Mouse (Mus musculus) cerebellum, adult 11 months (tissue): ENCODE results near the gene Cdhr1.

Experiments
- DNase-seq: peaks from one replicate; pipeline ENCODE4 v3.0.0; 2022

The Cdhr1 gene

GRCm38 (mm10) chr14:37067629-37068028 lies 30.5 kb downstream of the Cdhr1 start, which contains the start of gene Lrit2:
Lrit2 (plus strand) TSS chr14:37067929.
- no peak for DNase-seq

- DNase-seq: no peak
These were observed 31.5 kb downstream of the Cdhr1 start for GRCm38 (mm10) chr14:37066636-37067035.

- DNase-seq: no peak
These were observed 33.3 kb downstream of the Cdhr1 start for GRCm38 (mm10) chr14:37064849-37065248.

GRCm38 (mm10) chr14:37048914-37049410 lies 49.2 kb downstream of the Cdhr1 start, which contains the start of gene Rgr:
Rgr (minus strand) TSS chr14:37048964.
- DNase-seq: no peak

GRCm38 (mm10) chr14:37034432-37034831 lies 63.7 kb downstream of the Cdhr1 start:
- no peak for DNase-seq

GRCm38 (mm10) chr14:37033241-37033640 lies 64.9 kb downstream of the Cdhr1 start:
- peak; percentile 67 for DNase-seq

GRCm38 (mm10) chr14:37032481-37033104 lies 65.6 kb downstream of the Cdhr1 start:
- no peak for DNase-seq

- DNase-seq: no peak
These were observed 69.6 kb downstream of the Cdhr1 start for GRCm38 (mm10) chr14:37028555-37028954.

- DNase-seq: no peak
These were observed 70.2 kb downstream of the Cdhr1 start for GRCm38 (mm10) chr14:37027951-37028350.
